Mouse (Mus musculus) liver, postnatal 0 days (tissue): Measurements from ENCODE around the gene Atf7ip.

Source experiments
- CTCF ChIP-seq: sonication (generic); IDR thresholded peaks from 2 replicates; pipeline ENCODE4 v1.5.1; 2016; ENCODE audit warnings: antibody characterized with exemption, low read depth
- EP300 ChIP-seq: IDR thresholded peaks from 2 replicates; pipeline ENCODE4 v1.6.1; 2016; ENCODE audit warnings: antibody characterized with exemption, low read depth, mild to moderate bottlenecking

DNA sequence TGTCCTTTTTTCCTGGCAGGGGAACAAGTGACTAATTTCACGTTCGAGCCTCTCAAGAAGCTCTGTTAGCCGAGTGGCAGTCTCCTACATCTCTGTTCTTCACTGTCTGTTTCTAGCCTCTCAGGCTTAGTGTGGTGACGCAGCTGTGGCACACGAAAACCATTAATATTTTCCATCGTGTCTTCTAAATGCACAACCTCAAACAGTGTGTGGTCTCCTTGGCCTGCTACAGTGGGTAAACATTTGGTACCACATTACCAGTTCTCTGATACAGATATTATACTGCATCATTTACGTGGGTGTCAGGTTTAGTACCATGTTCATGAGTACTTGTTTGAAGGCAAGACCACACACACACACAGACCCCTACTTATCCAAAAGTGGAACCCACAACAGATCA is 12.5 kb upstream of the Atf7ip start:
- TF ChIP-seq EP300 (no peak), CTCF (no peak)
